Mouse (Mus musculus) thymus, adult 2 months (tissue): ENCODE data around the gene Eci1. TPM values are rescaled to one million over a fixed set of nuclear protein-coding genes. Genes with fewer than 3 reads are reported as not detected.

Source experiments
- DNase-seq: peaks from one replicate; pipeline ENCODE4 v3.0.0; 2021
- H3K27ac ChIP-seq: fragments of 200-500 bp; 2 replicates; pipeline ENCODE4 v1.5.1; 2012; ENCODE audit warnings: low read length, control low read depth; ENCODE audit not compliant: control insufficient read depth, insufficient read depth
- H3K27me3 ChIP-seq: fragments of 200-500 bp; 2 replicates; pipeline ENCODE4 v1.6.1; 2012; ENCODE audit warnings: mild to moderate bottlenecking, low read length, moderate library complexity, mixed read lengths; ENCODE audit not compliant: control insufficient read depth, insufficient read depth
- H3K36me3 ChIP-seq: fragments of 200-500 bp; 2 replicates; pipeline ENCODE4 v1.6.1; 2012; ENCODE audit warnings: mild to moderate bottlenecking, low read length, moderate library complexity; ENCODE audit not compliant: control insufficient read depth, insufficient read depth
- H3K4me1 ChIP-seq: fragments of 200-500 bp; replicated peaks from 2 replicates; pipeline ENCODE4 v1.6.1; 2012; ENCODE audit warnings: low read length; ENCODE audit not compliant: control insufficient read depth, insufficient read depth
- H3K4me3 ChIP-seq: fragments of 200-500 bp; 2 replicates; pipeline ENCODE4 v1.5.1; 2012; ENCODE audit warnings: mild to moderate bottlenecking, low read length, control low read depth, moderate library complexity; ENCODE audit not compliant: control insufficient read depth, insufficient read depth
- CTCF ChIP-seq: fragments of 200-500 bp; IDR thresholded peaks from 2 replicates; pipeline ENCODE4 v1.5.1; 2012; ENCODE audit warnings: mild to moderate bottlenecking, control low read depth, low read length, moderate library complexity, borderline replicate concordance; ENCODE audit not compliant: control insufficient read depth, poor library complexity, insufficient read depth; ENCODE audit errors: extremely low read depth
- POLR2A ChIP-seq: fragments of 200-500 bp; IDR thresholded peaks from 2 replicates; pipeline ENCODE4 v1.6.1; 2012; ENCODE audit warnings: mild to moderate bottlenecking, low read length, control low read depth, moderate library complexity; ENCODE audit not compliant: control insufficient read depth, poor library complexity, insufficient read depth; ENCODE audit errors: extremely low read depth
- WGBS: fragments of 180-500 bp; shearing (Covaris S2); methylation state at CpG from one replicate; pipeline ENCODE4 v1.1.7; 2018; 5-methylcytosine and 5-hydroxymethylcytosine counted together
- polyA plus RNA-seq: library from polyadenylated mRNA; depleted of rRNA; stranded (reverse); fragments of >200 nt; gene quantifications from 2 replicates; pipeline ENCODE4 v1.2.3, GENCODE M21; 2012; rRNA removed

The Eci1 gene
- polyA plus RNA-seq, 1 experiment, result 57.0 TPM

- 73% methylated on average over 3 of the region's 3 CpGs for WGBS
- Histone ChIP-seq H3K4me3 (no peak overlapping the region), H3K4me1 (peaks cover 8% of the 10 kb centered on the region), H3K27me3 (no peaks in the 10 kb centered on the region), H3K27ac (no peak overlapping the region), H3K36me3 (peaks cover 19% of the 10 kb centered on the region)
- TF ChIP-seq POLR2A (no peak), CTCF (no peak)
- no peak for DNase-seq
Measured at GRCm38 (mm10) chr17:24480201-24480826, 53.9 kb downstream of the Eci1 start.

GRCm38 (mm10) chr17:24481027-24481815 is 54.8 kb downstream of the Eci1 start:
- DNase-seq, result no peak
- WGBS, result 97% methylated on average over 20 of the region's 20 CpGs
- Histone ChIP-seq H3K27ac (no peak overlapping the region), H3K4me3 (no peak overlapping the region), H3K36me3 (peaks cover 10% of the 10 kb centered on the region), H3K4me1 (peaks cover 8% of the 10 kb centered on the region), H3K27me3 (no peaks in the 10 kb centered on the region)
- TF ChIP-seq POLR2A (no peak), CTCF (no peak)

- peaks cover 6% of the 10 kb centered on the region; the same call in 1 of the 2 replicates for H3K27me3 ChIP-seq
- no peak overlapping the region for H3K4me3 ChIP-seq
- peaks cover 4% of the 10 kb centered on the region; the same call in 1 of the 2 replicates for H3K4me1 ChIP-seq
- no peaks in the 10 kb centered on the region for H3K36me3 ChIP-seq
- DNase-seq, result no peak
- H3K27ac ChIP-seq, result no peak overlapping the region
- WGBS, result 97% methylated on average over 3 of the region's 3 CpGs
- TF ChIP-seq CTCF (no peak), POLR2A (no peak)
Measured at GRCm38 (mm10) chr17:24483495-24483894, 57.1 kb downstream of the Eci1 start.

GRCm38 (mm10) chr17:24485090-24485860 is 58.8 kb downstream of the Eci1 start:
- peaks cover 9% of the 10 kb centered on the region; the same call in 1 of the 2 replicates for H3K4me1 ChIP-seq
- H3K36me3 ChIP-seq, result no peaks in the 10 kb centered on the region
- peaks cover 18% of the 10 kb centered on the region for H3K27me3 ChIP-seq
- no peak for TF ChIP-seq POLR2A
- no peak for TF ChIP-seq CTCF
- H3K27ac ChIP-seq, result no peak overlapping the region
- no peak overlapping the region for H3K4me3 ChIP-seq
- no peak for DNase-seq
- WGBS, result 61% methylated on average over 11 of the region's 11 CpGs

- no peak for DNase-seq
- peak within 1 kb of the TSS; percentile 38 for H3K4me3 ChIP-seq
- WGBS, result 3% methylated on average over 45 of the region's 45 CpGs
- H3K4me1 ChIP-seq, result peaks cover 9% of the 10 kb centered on the region; the same call in 1 of the 2 replicates
- TF ChIP-seq POLR2A (no peak), CTCF (no peak)
- H3K36me3 ChIP-seq, result no peaks in the 10 kb centered on the region
- no peak within 1 kb of the TSS for H3K27ac ChIP-seq
- H3K27me3 ChIP-seq, result peaks cover 18% of the 10 kb centered on the region
Measured at GRCm38 (mm10) chr17:24488186-24488661, 61.8 kb downstream of the Eci1 start, which contains the start of gene Caskin1. Gene Caskin1 (plus strand): TSS chr17:24488601.

GRCm38 (mm10) chr17:24488662-24489264 is 62.3 kb downstream of the Eci1 start:
- peaks cover 9% of the 10 kb centered on the region; the same call in 1 of the 2 replicates for H3K4me1 ChIP-seq
- 2% methylated on average over 66 of the region's 81 CpGs for WGBS
- peaks cover 18% of the 10 kb centered on the region for H3K27me3 ChIP-seq
- peak overlapping the region; percentile 38 for H3K4me3 ChIP-seq
- H3K27ac ChIP-seq, result no peak overlapping the region
- DNase-seq, result no peak
- TF ChIP-seq CTCF, result no peak
- no peak for TF ChIP-seq POLR2A
- no peaks in the 10 kb centered on the region for H3K36me3 ChIP-seq

Other genes with a start within 250 kb of the Eci1 start
- gene Tbc1d24, start 221.1 kb upstream of the Eci1 start, polyA plus RNA-seq, result 14.5 and 16.8 TPM in 2 replicates
- 0.71 and 1.5 TPM in 2 replicates for gene Ntn3, start 217.1 kb upstream of the Eci1 start, polyA plus RNA-seq
- 17.6 and 20.0 TPM in 2 replicates for gene Tedc2, start 205.8 kb upstream of the Eci1 start, polyA plus RNA-seq
- gene Ccnf, start 175.2 kb upstream of the Eci1 start, polyA plus RNA-seq, result 64.5 and 86.9 TPM in 2 replicates
- gene Abca17, start 75.6 kb upstream of the Eci1 start, polyA plus RNA-seq, result 0.06 and 0.13 TPM in 2 replicates
- 33.9 and 34.8 TPM in 2 replicates for gene Abca3, start 74.7 kb upstream of the Eci1 start, polyA plus RNA-seq
- 241 and 251 TPM in 2 replicates for gene Rnps1, start 12.1 kb upstream of the Eci1 start, polyA plus RNA-seq
- 11.3 and 18.2 TPM in 2 replicates for gene Dnase1l2, start 16.5 kb downstream of the Eci1 start, polyA plus RNA-seq
- 166 and 188 TPM in 2 replicates for gene E4f1, start 43.7 kb downstream of the Eci1 start, polyA plus RNA-seq
- gene Pgp, start 43.8 kb downstream of the Eci1 start, polyA plus RNA-seq, result 58.8 and 65.4 TPM in 2 replicates
- gene Bricd5, start 47.2 kb downstream of the Eci1 start, polyA plus RNA-seq, result 0.57 and 0.97 TPM in 2 replicates
- gene Mlst8, start 52.4 kb downstream of the Eci1 start, polyA plus RNA-seq, result 78.9 and 84.5 TPM in 2 replicates
- gene Caskin1, start 62.0 kb downstream of the Eci1 start, polyA plus RNA-seq, result 0.15 and 0.20 TPM in 2 replicates
- gene Traf7, start 101.3 kb downstream of the Eci1 start, polyA plus RNA-seq, result 339 and 362 TPM in 2 replicates
- 1.6 and 1.9 TPM in 2 replicates for gene Rab26, start 107.6 kb downstream of the Eci1 start, polyA plus RNA-seq
- gene Pkd1, start 123.2 kb downstream of the Eci1 start, polyA plus RNA-seq, result 85.0 and 92.8 TPM in 2 replicates
- gene Tsc2, start 206.0 kb downstream of the Eci1 start, polyA plus RNA-seq, result 163 and 173 TPM in 2 replicates
- gene Nthl1, start 206.0 kb downstream of the Eci1 start, polyA plus RNA-seq, result 9.7 and 9.8 TPM in 2 replicates
- 13.5 and 19.6 TPM in 2 replicates for gene Slc9a3r2, start 223.7 kb downstream of the Eci1 start, polyA plus RNA-seq
- 0.35 and 0.64 TPM in 2 replicates for gene Npw, start 231.8 kb downstream of the Eci1 start, polyA plus RNA-seq
- gene Zfp598, start 243.0 kb downstream of the Eci1 start, polyA plus RNA-seq, result 118 and 123 TPM in 2 replicates